Mouse (Mus musculus) erythroblast, embryonic 14.5 days (primary cell): ENCODE measurements at regions not wholly inside any gene's neighbourhood (a gene's known extent, or its start where the extent isn't known, plus 50 kb on each side); places are given as distances from the start of the nearest gene placed in this dataset.

Source experiments
- GATA1 ChIP-seq: IDR thresholded peaks from 2 replicates; pipeline ENCODE4 v1.6.1; 2012; ENCODE audit warnings: low read length, inconsistent platforms, mixed read lengths
- TAL1 ChIP-seq: IDR thresholded peaks from 3 replicates; pipeline ENCODE4 v1.6.1; 2012; ENCODE audit warnings: low read length, inconsistent platforms, mixed read lengths

GRCm38 (mm10) chr11:37364430-37364829, 128.7 kb upstream of the Tenm2 start:
- TF ChIP-seq TAL1 (no peak), GATA1 (no peak)
